Mouse (Mus musculus): Measurements from ENCODE around the gene Ankrd55.

GRCm38 (mm10) chr13:112383941-112384659 is 95.8 kb downstream of the Ankrd55 start:
- no peak for TF ChIP-seq GATA1 (IDR thresholded peaks at IDR 0.05; ENCODE audit: low read length)
- no peak for TF ChIP-seq TAL1 (IDR thresholded peaks at IDR 0.05; ENCODE audit: low read length)

Measured in erythroblast, embryonic 14.5 days (primary cell).